Mouse (Mus musculus): ENCODE measurements around the gene Tmem210. TPM values are rescaled to one million over a fixed set of nuclear protein-coding genes. Genes with fewer than 3 reads are reported as not detected.
A peak's percentile ranks its signal among the peaks of the same experiment; 100 is the strongest.

Gene Tmem210
- polyA plus RNA-seq, 1 experiment from 2014 or later, result not detected

DNA sequence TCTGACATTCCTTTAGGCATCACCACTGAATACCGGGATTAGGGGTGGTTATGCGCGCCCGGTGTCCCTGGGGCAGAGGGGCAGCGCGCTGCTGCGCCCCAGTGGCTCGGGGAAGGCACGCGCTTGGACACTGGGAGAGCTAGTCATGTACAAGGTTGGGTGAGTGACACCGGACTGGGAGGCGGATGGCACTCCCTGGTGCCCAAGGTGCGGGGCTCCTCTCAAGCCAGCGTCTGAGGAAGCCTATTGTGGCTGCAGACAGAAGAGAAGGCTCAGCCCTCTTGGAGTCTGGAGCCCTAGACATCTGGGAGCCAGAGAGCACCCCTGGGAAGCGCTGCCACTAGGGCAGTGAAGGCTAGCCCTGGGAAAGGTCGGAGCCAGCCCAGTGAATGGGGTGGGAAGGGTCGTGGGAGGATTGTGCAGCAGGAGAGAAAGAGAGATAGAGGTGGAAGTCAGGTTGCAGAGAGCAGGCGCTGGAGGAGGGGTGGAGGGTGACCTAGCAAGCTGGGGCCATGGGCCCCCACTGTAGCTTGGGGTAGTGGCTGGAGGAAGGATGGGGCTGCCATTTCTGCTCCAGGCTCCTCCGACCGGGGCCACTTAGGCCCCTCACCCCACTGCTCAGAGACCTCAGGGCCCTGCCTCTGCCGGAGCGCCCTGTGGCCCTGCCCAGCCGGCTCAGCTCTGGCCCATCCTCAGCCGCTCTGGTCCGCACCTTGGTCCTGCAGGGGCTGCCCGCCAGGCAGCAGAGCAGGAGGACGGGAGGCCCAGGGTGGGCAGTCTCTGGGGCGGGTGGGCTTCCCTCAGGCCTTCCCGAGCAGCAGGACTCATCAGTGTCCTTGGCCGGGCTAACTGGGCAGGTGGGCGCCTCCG is 3.5 kb downstream of the Tmem210 start:
- H3K4me1 ChIP-seq (ENCODE audit: control insufficient read depth, insufficient read depth, low read length), result peaks cover 3% of the 10 kb centered on the region; the same call in 1 of the 2 replicates
- ATAC-seq (replicated peaks; ENCODE audit: insufficient number of reproducible peaks, low FRiP score, low TSS enrichment, low read depth) (peak; percentile 24; the same call in 1 of the 2 replicates), DNase-seq (ENCODE audit: low spot score) (no peak)
- H3K9me3 ChIP-seq (replicated peaks; ENCODE audit: control insufficient read depth, low read length), result no peaks in the 10 kb centered on the region
- H3K4me2 ChIP-seq (ENCODE audit: low read depth, low read length), result no peak overlapping the region; the same call in 1 of the 2 replicates
- H3K9ac ChIP-seq (replicated peaks; ENCODE audit: low read length), result no peak overlapping the region
- H3K36me3 ChIP-seq (replicated peaks; ENCODE audit: control insufficient read depth, insufficient read depth, low read depth, low read length), result no peaks in the 10 kb centered on the region
- WGBS, result 7% methylated on average over 32 of the region's 32 CpGs
- no peak overlapping the region for H3K27ac ChIP-seq (replicated peaks; ENCODE audit: low read depth, low read length)
- H3K27me3 ChIP-seq (ENCODE audit: control insufficient read depth, insufficient read depth, low read length), result peaks cover 55% of the 10 kb centered on the region
- 0 out of 2 replicates have a peak overlapping the region, but pooled peaks have one; percentile 6 for H3K4me3 ChIP-seq (ENCODE audit: low read depth, low read length)

DNA sequence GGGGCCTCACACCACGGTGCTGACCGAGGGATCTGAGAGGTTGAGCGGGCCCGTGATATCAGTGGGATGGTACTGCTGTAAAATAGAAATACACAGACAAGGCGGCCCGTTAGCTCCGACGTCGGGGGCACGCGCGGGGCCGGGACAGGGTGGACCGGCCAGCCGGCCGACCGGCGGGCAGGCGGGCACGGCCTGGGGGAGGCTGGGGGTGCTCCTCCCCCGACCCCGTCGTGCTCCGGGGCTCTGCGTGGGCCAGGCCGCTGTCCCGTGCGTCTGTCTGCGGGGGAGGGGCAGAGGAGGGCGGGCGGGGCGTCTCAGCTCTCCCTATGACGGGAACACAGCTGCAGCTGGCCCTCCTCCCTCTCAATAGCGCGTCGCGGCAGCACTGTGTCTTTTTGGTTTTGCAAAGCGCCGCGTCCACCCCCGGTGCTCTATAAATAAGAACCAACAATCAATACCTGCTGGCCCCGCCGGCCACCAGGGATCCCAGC is 4.2 kb downstream of the Tmem210 start:
- 4% methylated on average over 43 of the region's 43 CpGs for WGBS
- H3K27me3 ChIP-seq (ENCODE audit: control insufficient read depth, insufficient read depth, low read length), result peaks cover 55% of the 10 kb centered on the region
- peaks cover 3% of the 10 kb centered on the region; the same call in 1 of the 2 replicates for H3K4me1 ChIP-seq (ENCODE audit: control insufficient read depth, insufficient read depth, low read length)
- H3K9me3 ChIP-seq (replicated peaks; ENCODE audit: control insufficient read depth, low read length), result no peaks in the 10 kb centered on the region
- no peaks in the 10 kb centered on the region for H3K36me3 ChIP-seq (replicated peaks; ENCODE audit: control insufficient read depth, insufficient read depth, low read depth, low read length)
- peak overlapping the region; percentile 19; the same call in 1 of the 2 replicates for H3K4me2 ChIP-seq (ENCODE audit: low read depth, low read length)
- H3K4me3 ChIP-seq (ENCODE audit: low read depth, low read length), result 0 out of 2 replicates have a peak overlapping the region, but pooled peaks have one; percentile 16
- no peak overlapping the region for H3K27ac ChIP-seq (replicated peaks; ENCODE audit: low read depth, low read length)
- H3K9ac ChIP-seq (replicated peaks; ENCODE audit: low read length), result no peak overlapping the region
- ATAC-seq (replicated peaks; ENCODE audit: insufficient number of reproducible peaks, low FRiP score, low TSS enrichment, low read depth) (no peak), DNase-seq (ENCODE audit: low spot score) (no peak)

DNA sequence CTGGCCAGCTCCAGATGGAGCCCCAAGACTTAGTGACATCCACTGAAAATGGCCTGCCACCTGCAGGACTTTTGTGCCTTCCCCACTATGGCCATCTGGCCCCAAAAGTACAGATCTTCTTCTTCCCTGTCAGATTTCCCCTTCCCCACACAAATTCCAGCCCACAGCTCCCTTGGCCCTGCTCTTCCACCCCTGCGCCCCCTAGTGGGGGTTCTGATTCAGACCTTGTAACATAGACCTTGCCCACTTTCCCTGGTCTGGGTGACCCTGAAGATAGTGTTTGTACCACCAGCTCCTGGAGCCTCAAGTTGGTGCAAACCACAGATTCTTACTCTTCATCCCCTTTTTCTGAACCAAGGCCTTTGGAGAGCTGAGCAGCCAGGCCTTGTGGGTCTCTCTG is 4.9 kb downstream of the Tmem210 start:
- Histone ChIP-seq H3K4me2 (ENCODE audit: low read depth, low read length) (no peak overlapping the region), H3K4me1 (ENCODE audit: control insufficient read depth, insufficient read depth, low read length) (peaks cover 3% of the 10 kb centered on the region; the same call in 1 of the 2 replicates), H3K27me3 (ENCODE audit: control insufficient read depth, insufficient read depth, low read length) (peaks cover 55% of the 10 kb centered on the region), H3K27ac (replicated peaks; ENCODE audit: low read depth, low read length) (no peak overlapping the region), H3K9ac (replicated peaks; ENCODE audit: low read length) (no peak overlapping the region), H3K4me3 (ENCODE audit: low read depth, low read length) (no peak overlapping the region), H3K36me3 (replicated peaks; ENCODE audit: control insufficient read depth, insufficient read depth, low read depth, low read length) (no peaks in the 10 kb centered on the region), H3K9me3 (replicated peaks; ENCODE audit: control insufficient read depth, low read length) (no peaks in the 10 kb centered on the region)
- ATAC-seq (replicated peaks; ENCODE audit: insufficient number of reproducible peaks, low FRiP score, low TSS enrichment, low read depth) (no peak), DNase-seq (ENCODE audit: low spot score) (peak; percentile 87)
- WGBS, result 0% methylated on average over 1 of the region's 1 CpGs

GRCm38 (mm10) chr2:25293706-25294105 is 5.8 kb downstream of the Tmem210 start:
- no peak overlapping the region for H3K4me3 ChIP-seq (ENCODE audit: low read depth, low read length)
- peaks cover 3% of the 10 kb centered on the region; the same call in 1 of the 2 replicates for H3K4me1 ChIP-seq (ENCODE audit: control insufficient read depth, insufficient read depth, low read length)
- H3K27me3 ChIP-seq (ENCODE audit: control insufficient read depth, insufficient read depth, low read length), result peaks cover 47% of the 10 kb centered on the region
- ATAC-seq (replicated peaks; ENCODE audit: insufficient number of reproducible peaks, low FRiP score, low TSS enrichment, low read depth), result no peak
- H3K27ac ChIP-seq (replicated peaks; ENCODE audit: low read depth, low read length), result no peak overlapping the region
- DNase-seq (ENCODE audit: low spot score), result no peak
- H3K9ac ChIP-seq (replicated peaks; ENCODE audit: low read length), result no peak overlapping the region
- no peak overlapping the region for H3K4me2 ChIP-seq (ENCODE audit: low read depth, low read length)
- H3K36me3 ChIP-seq (replicated peaks; ENCODE audit: control insufficient read depth, insufficient read depth, low read depth, low read length), result no peaks in the 10 kb centered on the region
- H3K9me3 ChIP-seq (replicated peaks; ENCODE audit: control insufficient read depth, low read length), result no peaks in the 10 kb centered on the region
- WGBS, result 74% methylated on average over 9 of the region's 9 CpGs

DNA sequence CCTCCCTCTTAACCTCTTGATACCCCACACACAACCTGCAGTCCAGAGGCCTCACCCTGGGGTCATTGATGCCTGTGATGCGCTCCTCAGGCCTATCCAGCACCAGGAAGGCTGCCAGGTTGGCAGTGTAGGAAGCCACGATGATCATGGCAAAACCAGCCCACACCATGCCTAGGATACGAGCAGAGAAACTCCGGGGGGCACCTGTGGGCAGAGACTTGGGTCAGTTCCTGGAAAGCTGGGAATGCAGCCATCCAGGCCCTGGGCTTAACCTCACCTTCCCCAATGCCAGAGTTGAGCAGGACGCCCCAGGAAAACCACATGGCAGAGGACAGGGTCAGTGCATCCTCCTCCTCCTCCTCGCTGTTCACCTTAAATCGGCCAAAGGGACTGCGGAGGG is 9.1 kb downstream of the Tmem210 start:
- Histone ChIP-seq H3K36me3 (replicated peaks; ENCODE audit: control insufficient read depth, insufficient read depth, low read depth, low read length) (no peaks in the 10 kb centered on the region), H3K27ac (replicated peaks; ENCODE audit: low read depth, low read length) (no peak overlapping the region), H3K9ac (replicated peaks; ENCODE audit: low read length) (no peak overlapping the region), H3K9me3 (replicated peaks; ENCODE audit: control insufficient read depth, low read length) (no peaks in the 10 kb centered on the region), H3K27me3 (ENCODE audit: control insufficient read depth, insufficient read depth, low read length) (peaks cover 13% of the 10 kb centered on the region), H3K4me1 (ENCODE audit: control insufficient read depth, insufficient read depth, low read length) (peaks cover under 1% of the 10 kb centered on the region; the same call in 1 of the 2 replicates), H3K4me3 (ENCODE audit: low read depth, low read length) (no peak overlapping the region), H3K4me2 (ENCODE audit: low read depth, low read length) (no peak overlapping the region)
- DNase-seq (ENCODE audit: low spot score) (no peak), ATAC-seq (replicated peaks; ENCODE audit: insufficient number of reproducible peaks, low FRiP score, low TSS enrichment, low read depth) (no peak)
- WGBS, result 77% methylated on average over 8 of the region's 8 CpGs

- no peak overlapping the region for H3K9ac ChIP-seq (replicated peaks; ENCODE audit: low read length)
- peaks cover 4% of the 10 kb centered on the region; the same call in 1 of the 2 replicates for H3K27me3 ChIP-seq (ENCODE audit: control insufficient read depth, insufficient read depth, low read length)
- no peaks in the 10 kb centered on the region for H3K36me3 ChIP-seq (replicated peaks; ENCODE audit: control insufficient read depth, insufficient read depth, low read depth, low read length)
- WGBS, result 79% methylated on average over 10 of the region's 10 CpGs
- ATAC-seq (replicated peaks; ENCODE audit: insufficient number of reproducible peaks, low FRiP score, low TSS enrichment, low read depth), result no peak
- no peaks in the 10 kb centered on the region for H3K4me1 ChIP-seq (ENCODE audit: control insufficient read depth, insufficient read depth, low read length)
- H3K4me2 ChIP-seq (ENCODE audit: low read depth, low read length), result no peak overlapping the region
- H3K4me3 ChIP-seq (ENCODE audit: low read depth, low read length), result no peak overlapping the region
- no peak overlapping the region for H3K27ac ChIP-seq (replicated peaks; ENCODE audit: low read depth, low read length)
- H3K9me3 ChIP-seq (replicated peaks; ENCODE audit: control insufficient read depth, low read length), result no peaks in the 10 kb centered on the region
- DNase-seq (ENCODE audit: low spot score), result no peak
Measured at GRCm38 (mm10) chr2:25298046-25298445, 10.1 kb downstream of the Tmem210 start.

DNA sequence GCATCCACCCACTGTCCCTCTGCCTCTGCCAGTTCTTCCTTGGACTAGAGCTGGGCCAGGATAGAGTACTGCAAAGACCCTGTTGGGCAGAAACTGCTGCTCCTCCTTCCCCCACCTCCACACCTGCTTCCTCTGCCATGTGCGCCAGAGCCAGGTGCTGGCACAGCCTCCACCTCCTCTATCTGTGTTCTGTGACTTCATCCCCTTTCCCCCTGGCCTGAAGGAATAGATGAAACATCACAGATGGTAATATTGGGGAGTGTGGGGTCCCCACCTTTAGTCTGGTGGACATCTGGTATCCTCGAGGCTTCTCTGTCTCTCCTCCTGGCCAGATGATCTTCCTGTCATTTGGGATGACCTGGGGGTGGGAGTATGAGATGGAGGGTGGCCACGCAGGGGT is 15.5 kb downstream of the Tmem210 start:
- no peak overlapping the region for H3K4me2 ChIP-seq (ENCODE audit: low read depth, low read length)
- H3K27me3 ChIP-seq (ENCODE audit: control insufficient read depth, insufficient read depth, low read length), result peaks cover 15% of the 10 kb centered on the region
- no peaks in the 10 kb centered on the region for H3K36me3 ChIP-seq (replicated peaks; ENCODE audit: control insufficient read depth, insufficient read depth, low read depth, low read length)
- H3K9me3 ChIP-seq (replicated peaks; ENCODE audit: control insufficient read depth, low read length), result no peaks in the 10 kb centered on the region
- no peak overlapping the region for H3K27ac ChIP-seq (replicated peaks; ENCODE audit: low read depth, low read length)
- no peak for DNase-seq (ENCODE audit: low spot score)
- no peak overlapping the region for H3K9ac ChIP-seq (replicated peaks; ENCODE audit: low read length)
- no peak for ATAC-seq (replicated peaks; ENCODE audit: insufficient number of reproducible peaks, low FRiP score, low TSS enrichment, low read depth)
- H3K4me3 ChIP-seq (ENCODE audit: low read depth, low read length), result no peak overlapping the region
- WGBS, result 62% methylated on average over 3 of the region's 3 CpGs
- no peaks in the 10 kb centered on the region for H3K4me1 ChIP-seq (ENCODE audit: control insufficient read depth, insufficient read depth, low read length)

Measured in embryonic facial prominence, embryonic 11.5 days (tissue).